Mouse (Mus musculus) intestine, postnatal 0 days (tissue): ENCODE results near the gene Tktl2. TPM values are rescaled to one million over a fixed set of nuclear protein-coding genes. Genes with fewer than 3 reads are reported as not detected.
A peak's percentile ranks its signal among the peaks of the same experiment; 100 is the strongest.

Source experiments
- ATAC-seq: fragments of 200-750 bp; cut with Nextera tagmentation; 2 replicates; pipeline ENCODE4 v1.8.0; 2017; ENCODE audit warnings: mild to moderate bottlenecking, moderate TSS enrichment, moderate library complexity
- H3K27ac ChIP-seq: fragments of 300-500 bp; sonication (generic); 2 replicates; pipeline ENCODE4 v1.5.1; 2014; ENCODE audit warnings: mild to moderate bottlenecking, low read depth, low read length, moderate library complexity
- H3K27me3 ChIP-seq: fragments of 300-500 bp; sonication (generic); replicated peaks from 2 replicates; pipeline ENCODE4 v1.6.1; 2014; ENCODE audit warnings: low read length, mixed read lengths; ENCODE audit not compliant: control insufficient read depth, insufficient read depth
- H3K36me3 ChIP-seq: fragments of 300-500 bp; sonication (generic); 2 replicates; pipeline ENCODE4 v1.6.1; 2014; ENCODE audit warnings: mild to moderate bottlenecking, moderate library complexity; ENCODE audit not compliant: control insufficient read depth, insufficient read depth
- H3K4me1 ChIP-seq: fragments of 300-500 bp; sonication (generic); replicated peaks from 2 replicates; pipeline ENCODE4 v1.6.1; 2014; ENCODE audit warnings: antibody characterized with exemption, low read length, mixed read lengths; ENCODE audit not compliant: control insufficient read depth, insufficient read depth
- H3K4me2 ChIP-seq: fragments of 300-500 bp; sonication (generic); replicated peaks from 2 replicates; pipeline ENCODE4 v1.6.1; 2014; ENCODE audit warnings: low read depth, mild to moderate bottlenecking, moderate library complexity
- H3K4me3 ChIP-seq: fragments of 300-500 bp; sonication (generic); 2 replicates; pipeline ENCODE4 v1.5.1; 2014; ENCODE audit warnings: low read depth, low read length
- H3K9ac ChIP-seq: fragments of 300-500 bp; sonication (generic); 2 replicates; pipeline ENCODE4 v1.6.1; 2014; ENCODE audit warnings: mild to moderate bottlenecking, low read depth, low read length
- H3K9me3 ChIP-seq: fragments of 300-500 bp; sonication (generic); 2 replicates; pipeline ENCODE4 v1.6.1; 2016; ENCODE audit warnings: mixed run types; ENCODE audit not compliant: control insufficient read depth
- CTCF ChIP-seq: sonication (generic); IDR thresholded peaks from 2 replicates; pipeline ENCODE4 v1.5.1; 2016; ENCODE audit warnings: low read depth, mild to moderate bottlenecking, control low read depth, antibody characterized with exemption, moderate library complexity
- WGBS: fragments of 180-500 bp; shearing (Covaris S2); extraction: QIAGEN DNeasy Blood & Tissue Kit; methylation state at CpG from one replicate; pipeline ENCODE4 v1.1.7; 2014; 5-methylcytosine and 5-hydroxymethylcytosine counted together
- polyA plus RNA-seq: library from polyadenylated mRNA; unstranded; fragments of >200 nt; fragmentation: Nextera tagmentation; extraction: Ambion mirVana; gene quantifications from 2 replicates; pipeline ENCODE4 v1.2.1, GENCODE M21; 2015

Gene Tktl2
- polyA plus RNA-seq: not detected in 2 replicates

DNA sequence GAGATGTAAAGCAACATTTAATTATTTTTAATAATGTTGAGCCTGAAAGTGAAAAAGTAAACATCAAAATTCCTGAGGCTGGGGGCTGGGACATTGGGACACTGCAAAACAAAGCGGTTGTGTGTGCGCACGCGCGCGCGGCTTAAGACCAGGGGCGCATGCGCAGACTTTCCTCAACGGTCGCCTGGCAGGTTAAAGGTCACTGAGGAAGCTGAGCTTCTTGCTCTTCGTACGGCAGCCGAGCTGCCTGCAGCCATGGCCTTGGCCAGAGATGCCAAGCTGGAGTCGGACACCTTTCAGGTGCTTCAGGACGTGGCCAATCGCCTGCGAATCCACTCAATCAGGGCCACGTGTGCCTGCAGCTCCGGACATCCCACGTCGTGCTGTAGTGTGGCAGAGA, at the start of gene Tktl2:
TSS of gene Tktl2 (plus strand) at position 220 of the 400 bp plus-strand sequence.
- Histone ChIP-seq H3K4me3 (no peak within 1 kb of the TSS), H3K9me3 (no peaks in the 10 kb centered on the region), H3K27me3 (no peaks in the 10 kb centered on the region), H3K36me3 (no peaks in the 10 kb centered on the region), H3K4me1 (no peaks in the 10 kb centered on the region), H3K4me2 (no peak within 1 kb of the TSS), H3K27ac (no peak within 1 kb of the TSS), H3K9ac (no peak within 1 kb of the TSS)
- no peak for ATAC-seq
- TF ChIP-seq CTCF: no peak
- 93% methylated on average over 22 of the region's 22 CpGs for WGBS

DNA sequence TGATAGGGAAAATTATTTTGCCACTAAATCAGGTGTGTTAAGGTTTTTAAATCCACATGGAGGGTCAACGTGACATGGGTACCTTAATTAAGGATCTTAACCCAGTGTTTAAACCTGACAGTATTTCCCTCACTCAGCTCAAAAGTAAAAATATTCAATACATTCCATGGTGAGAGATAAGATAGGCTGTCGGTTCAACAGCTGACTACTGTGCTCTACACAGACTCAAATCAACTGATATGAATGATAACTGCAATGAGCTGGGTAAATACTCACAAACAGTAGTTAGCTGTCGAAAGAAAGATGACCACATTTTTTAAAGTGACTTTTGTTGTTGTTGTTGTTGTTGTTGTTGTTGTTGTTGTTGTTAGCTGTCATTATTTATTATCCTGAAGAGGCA, 41.7 kb upstream of the Tktl2 start:
- H3K4me1 ChIP-seq: no peaks in the 10 kb centered on the region
- no peak overlapping the region for H3K4me2 ChIP-seq
- no peaks in the 10 kb centered on the region for H3K9me3 ChIP-seq
- no peak overlapping the region for H3K9ac ChIP-seq
- H3K27ac ChIP-seq: no peak overlapping the region
- no peaks in the 10 kb centered on the region for H3K36me3 ChIP-seq
- H3K27me3 ChIP-seq: no peaks in the 10 kb centered on the region
- no peak for ATAC-seq
- no peak for TF ChIP-seq CTCF
- WGBS: 50% methylated on average over 3 of the region's 3 CpGs
- no peak overlapping the region for H3K4me3 ChIP-seq

DNA sequence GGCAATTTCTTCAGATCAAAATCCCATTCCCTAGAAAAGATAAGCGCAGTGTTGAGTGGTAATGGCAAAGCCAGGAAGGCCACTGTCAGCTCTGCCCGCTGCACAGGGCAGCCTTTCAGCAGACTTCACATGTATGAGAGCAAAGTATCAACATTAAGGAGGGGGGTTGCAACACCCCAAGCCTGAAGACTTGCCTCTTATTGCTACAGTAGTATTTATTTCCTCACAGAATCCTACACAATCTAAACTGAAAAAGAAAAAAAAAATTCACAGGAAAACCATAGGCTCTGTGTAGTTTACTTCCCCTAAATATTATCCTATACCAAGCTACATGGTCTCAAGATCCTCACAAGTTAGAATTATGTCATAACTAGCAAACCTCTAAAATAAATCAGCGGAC, 34.7 kb upstream of the Tktl2 start:
- WGBS: 96% methylated on average over 3 of the region's 3 CpGs
- Histone ChIP-seq H3K36me3 (peaks cover 43% of the 10 kb centered on the region), H3K27me3 (no peaks in the 10 kb centered on the region), H3K27ac (no peak overlapping the region), H3K4me1 (no peaks in the 10 kb centered on the region), H3K4me3 (no peak overlapping the region), H3K4me2 (no peak overlapping the region), H3K9ac (no peak overlapping the region), H3K9me3 (no peaks in the 10 kb centered on the region)
- TF ChIP-seq CTCF: no peak
- ATAC-seq: no peak

DNA sequence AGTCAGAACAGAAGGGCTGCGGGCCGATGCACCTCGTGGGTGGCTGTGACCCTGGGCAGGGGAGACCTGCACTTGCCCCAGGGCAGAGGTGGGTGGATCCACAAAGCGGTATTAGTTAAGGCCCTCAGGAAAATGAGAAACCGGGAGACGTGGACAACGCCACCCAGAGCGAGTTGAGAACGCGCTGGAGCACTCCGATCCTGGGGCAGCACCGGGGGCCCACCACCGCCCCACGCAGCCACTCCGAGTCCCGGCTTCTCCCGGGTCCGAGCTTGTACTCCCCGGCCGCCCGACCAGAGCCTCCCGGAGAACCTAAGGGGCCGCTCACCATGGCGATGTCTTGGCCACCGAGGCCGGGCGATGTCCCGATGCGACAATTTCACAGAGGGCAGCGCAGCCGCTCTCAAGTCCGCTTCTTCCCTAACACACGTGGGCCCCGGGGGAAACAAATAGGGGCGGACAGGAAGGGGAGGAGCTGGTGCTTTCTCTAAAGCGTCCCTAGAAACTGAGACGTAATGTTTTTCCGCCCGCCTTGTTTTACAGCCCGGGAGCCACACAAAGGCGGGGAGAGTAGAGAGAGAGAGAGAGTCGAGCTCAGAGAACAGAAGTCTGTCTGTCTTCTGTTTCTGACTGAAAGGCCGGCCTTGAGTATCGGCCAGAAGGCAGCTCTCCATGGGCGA, 25.3 kb upstream of the Tktl2 start, which contains the start of gene Tma16:
TSS of gene Tma16 (minus strand) at position 447 of the 680 bp plus-strand sequence.
- Histone ChIP-seq H3K4me2 (peak within 1 kb of the TSS; percentile 82), H3K27ac (no peak within 1 kb of the TSS), H3K9ac (peak within 1 kb of the TSS; percentile 83), H3K9me3 (no peaks in the 10 kb centered on the region), H3K36me3 (peaks cover 7% of the 10 kb centered on the region), H3K4me3 (peak within 1 kb of the TSS; percentile 97), H3K4me1 (no peaks in the 10 kb centered on the region), H3K27me3 (no peaks in the 10 kb centered on the region)
- ATAC-seq: peak; percentile 98
- TF ChIP-seq CTCF: no peak
- under 1% methylated on average over 45 of the region's 45 CpGs for WGBS

DNA sequence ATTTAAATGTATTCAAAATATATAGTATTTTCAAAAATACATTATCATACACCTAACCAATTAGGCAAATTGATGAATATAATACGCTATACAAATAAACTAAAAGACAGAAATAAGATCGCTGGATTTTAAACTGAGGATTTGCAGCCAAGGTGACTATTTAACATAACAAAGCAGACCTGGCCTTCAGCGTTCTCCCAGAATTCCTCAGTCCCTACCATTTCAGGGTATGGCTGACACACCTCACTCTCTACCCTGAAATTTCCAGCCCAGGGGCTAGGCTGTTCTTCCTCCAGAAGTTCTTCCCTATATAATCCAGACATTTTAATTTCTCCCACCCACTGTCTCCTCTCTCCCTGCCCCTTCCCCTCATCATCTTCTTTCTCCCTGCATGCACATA, 23.0 kb upstream of the Tktl2 start:
- no peak for ATAC-seq
- TF ChIP-seq CTCF: no peak
- Histone ChIP-seq H3K9ac (no peak overlapping the region), H3K4me3 (no peak overlapping the region), H3K4me1 (no peaks in the 10 kb centered on the region), H3K36me3 (no peaks in the 10 kb centered on the region), H3K9me3 (no peaks in the 10 kb centered on the region), H3K4me2 (no peak overlapping the region), H3K27me3 (no peaks in the 10 kb centered on the region), H3K27ac (no peak overlapping the region)
- WGBS: 49% methylated on average over 3 of the region's 3 CpGs

DNA sequence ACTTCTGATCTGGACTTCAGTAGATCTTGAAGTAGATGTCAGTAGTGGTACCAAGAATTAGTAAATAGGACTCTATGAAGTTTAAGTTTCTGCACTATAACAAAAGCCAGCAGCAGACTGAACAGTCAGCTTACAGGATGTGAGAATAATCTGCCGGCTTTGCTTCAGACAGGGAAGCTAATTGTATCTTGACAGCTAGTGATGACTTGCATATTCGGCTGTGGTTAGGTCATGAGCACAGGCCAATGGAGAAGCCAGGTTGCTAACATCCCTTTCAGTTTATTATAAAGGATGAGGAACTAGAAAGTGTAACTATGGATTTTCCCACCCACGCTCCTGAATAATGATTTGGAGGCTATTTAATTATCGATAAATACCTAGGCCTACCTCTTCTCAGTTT, 20.9 kb upstream of the Tktl2 start:
- ATAC-seq: no peak
- Histone ChIP-seq H3K9me3 (no peaks in the 10 kb centered on the region), H3K27ac (no peak overlapping the region), H3K4me3 (no peak overlapping the region), H3K4me1 (no peaks in the 10 kb centered on the region), H3K4me2 (no peak overlapping the region), H3K9ac (no peak overlapping the region), H3K27me3 (no peaks in the 10 kb centered on the region), H3K36me3 (no peaks in the 10 kb centered on the region)
- TF ChIP-seq CTCF: no peak
- 77% methylated on average over 4 of the region's 4 CpGs for WGBS
